25 mouse cellular contexts compared by ENCODE assay signal in genomic region chr3:132479275-132479674, GRCm38 (mm10).
"Had no signal": no experiment of that assay in that cellular context is flagged by ENCODE, and none has a peak within 500 bp of the region (broad histone marks: within the 10 kb centered on the region; RNA-seq: fewer than 3 reads in every experiment).

No protein-coding gene starts in this region.

- H3K9me3 ChIP-seq: heart, embryonic 10.5 days; heart, embryonic 12.5 days; hindbrain, embryonic 10.5 days; hindbrain, embryonic 12.5 days; intestine, embryonic 15.5 days; kidney, embryonic 15.5 days; limb, embryonic 13.5 days; limb, embryonic 15.5 days had no signal

- H3K4me3 ChIP-seq: heart, embryonic 10.5 days; heart, embryonic 12.5 days; hindbrain, embryonic 10.5 days; hindbrain, embryonic 12.5 days; intestine, embryonic 15.5 days; kidney, embryonic 15.5 days; limb, embryonic 13.5 days; limb, embryonic 15.5 days had no signal

- H3K27ac ChIP-seq: heart, embryonic 10.5 days; hindbrain, embryonic 10.5 days; hindbrain, embryonic 12.5 days; hindbrain, embryonic 14.5 days; intestine, embryonic 15.5 days; kidney, embryonic 15.5 days; kidney, postnatal 0 days; limb, embryonic 13.5 days; limb, embryonic 15.5 days had no signal

- H3K27me3 ChIP-seq: heart, embryonic 12.5 days; hindbrain, embryonic 12.5 days; intestine, embryonic 15.5 days; kidney, embryonic 15.5 days; limb, embryonic 13.5 days; limb, embryonic 15.5 days had no signal

- H3K4me2 ChIP-seq: heart, embryonic 12.5 days; hindbrain, embryonic 12.5 days; hindbrain, embryonic 14.5 days; intestine, embryonic 15.5 days; kidney, embryonic 15.5 days; limb, embryonic 13.5 days; limb, embryonic 15.5 days had no signal

- ATAC-seq: hindbrain, embryonic 16.5 days; inflammation-experienced regulatory T-cells, adult 6 months; intestine, embryonic 15.5 days; intestine, postnatal 0 days had no signal

- DNase-seq: gastrocnemius, postnatal 10 days; gastrocnemius, postnatal 25 days; heart, adult 18-20 months; heart, postnatal 10 days; heart, postnatal 4 days; kidney, adult 18-20 months; kidney, adult 8-10 months; kidney, postnatal 14 days; kidney, postnatal 36 days; layer of hippocampus, adult 9-11 months; layer of hippocampus, postnatal 36 days; left cerebral cortex, postnatal 4 days had no signal

- H3K9ac ChIP-seq: heart, embryonic 12.5 days; hindbrain, embryonic 12.5 days; hindbrain, embryonic 14.5 days; intestine, embryonic 15.5 days; kidney, embryonic 15.5 days; limb, embryonic 13.5 days; limb, embryonic 15.5 days had no signal

- H3K36me3 ChIP-seq: heart, embryonic 10.5 days; heart, embryonic 12.5 days; hindbrain, embryonic 10.5 days; hindbrain, embryonic 12.5 days; intestine, embryonic 15.5 days; kidney, embryonic 15.5 days; limb, embryonic 13.5 days; limb, embryonic 15.5 days had no signal

- H3K4me1 ChIP-seq: heart, embryonic 10.5 days; heart, embryonic 12.5 days; hindbrain, embryonic 10.5 days; hindbrain, embryonic 12.5 days; intestine, embryonic 15.5 days; kidney, embryonic 15.5 days; limb, embryonic 13.5 days; limb, embryonic 15.5 days had no signal
